Mouse (Mus musculus): ENCODE results near the gene Hs3st3b1. TPM values are rescaled to one million over a fixed set of nuclear protein-coding genes. Genes with fewer than 3 reads are reported as not detected.

Gene Hs3st3b1
- total RNA-seq, 2 experiments from 2014 or later = 1.2 to 1.3 TPM

DNA sequence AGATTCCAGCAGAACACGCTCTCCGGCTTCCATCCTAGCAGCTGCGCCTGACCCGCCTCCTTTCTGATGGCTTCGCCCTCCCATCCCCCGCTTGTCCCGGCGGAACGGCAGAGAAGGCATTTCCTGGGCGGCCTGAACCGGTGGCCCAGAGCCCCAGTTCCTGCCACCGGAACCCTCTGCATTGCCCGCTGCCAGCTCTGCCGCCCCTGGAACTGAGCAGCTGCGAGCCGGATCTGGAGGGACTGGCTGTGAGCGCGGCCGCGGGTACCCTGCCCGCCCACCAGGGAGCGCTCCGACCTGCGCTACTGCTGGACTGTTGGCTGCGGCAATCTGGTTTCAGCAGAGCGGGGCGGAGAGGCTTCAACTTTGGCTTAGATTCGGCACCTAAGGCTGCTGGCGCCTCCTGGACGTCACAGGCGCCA is 3.1 kb upstream of the Hs3st3b1 start:
- intact Hi-C loops (cut with DNase I) = loop anchor here (2.0 kb wide), 2 partner anchors 518 to 794 kb away; no protein-coding TSS in a partner anchor
- peak; percentile 70 to 73 for DNase-seq (ENCODE audit: low spot score in 2 of 2)

DNA sequence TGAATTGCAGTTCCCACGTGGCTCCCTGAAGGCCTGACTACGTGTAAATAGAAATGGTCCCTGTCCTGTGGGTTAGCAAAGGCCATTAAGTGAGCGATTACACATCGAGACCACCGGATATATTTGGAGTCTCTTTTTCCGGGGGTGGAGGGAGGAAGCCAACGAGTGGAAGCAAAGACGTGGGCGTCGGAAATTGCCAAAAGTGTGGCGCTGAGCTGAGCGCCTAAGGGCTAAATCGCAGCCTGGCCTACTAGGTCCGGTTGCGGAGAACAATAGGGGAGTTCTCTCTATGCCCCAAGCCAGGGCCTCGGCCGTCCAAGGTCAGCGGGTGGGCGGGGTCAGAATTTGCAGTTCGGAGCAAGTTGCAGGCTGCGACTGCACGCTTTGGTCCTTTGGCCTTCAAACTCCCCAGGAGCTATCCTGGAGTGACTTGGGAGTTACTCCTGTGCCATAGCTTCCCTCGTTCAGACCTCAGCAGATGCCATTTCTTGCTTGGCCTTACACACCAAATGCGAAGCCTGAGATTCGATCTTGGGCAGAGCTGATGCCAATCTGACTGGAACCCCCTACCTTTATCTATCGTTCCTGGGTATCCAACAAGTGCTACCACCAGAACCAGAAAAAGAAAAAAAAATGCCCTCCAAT is 2.3 kb upstream of the Hs3st3b1 start:
- intact Hi-C loops (cut with DNase I) = loop anchor here (2.0 to 5.0 kb wide), 4 partner anchors 153 to 1043 kb away; partner anchors contain the start of gene Cox10
- no peak for DNase-seq (ENCODE audit: low spot score in 2 of 2)

DNA sequence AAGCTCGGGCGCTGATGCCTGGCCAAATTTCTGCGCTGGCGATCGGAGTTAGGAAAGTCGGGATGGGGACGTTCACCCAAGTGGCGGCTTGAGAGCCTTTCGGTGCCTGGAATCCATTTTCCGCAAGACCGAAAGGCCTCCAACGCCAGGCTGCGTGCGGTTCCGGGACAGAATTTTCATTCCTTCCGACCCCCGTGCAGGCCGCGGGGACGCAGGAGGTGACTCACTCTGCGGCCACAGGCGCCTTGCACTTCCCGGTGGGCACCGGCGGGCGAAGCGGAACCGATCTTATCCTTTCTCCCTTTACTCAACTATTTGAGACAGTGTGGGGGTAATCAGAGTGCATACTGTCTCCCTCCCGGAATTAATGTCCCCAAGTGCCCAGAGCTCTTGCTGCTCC is 1.3 kb upstream of the Hs3st3b1 start:
- intact Hi-C loops (cut with DNase I) = loop anchor here (5.0 kb wide), 2 partner anchors 154 to 1044 kb away; partner anchors contain the start of gene Cox10
- DNase-seq (ENCODE audit: low spot score in 2 of 2) = no peak

DNA sequence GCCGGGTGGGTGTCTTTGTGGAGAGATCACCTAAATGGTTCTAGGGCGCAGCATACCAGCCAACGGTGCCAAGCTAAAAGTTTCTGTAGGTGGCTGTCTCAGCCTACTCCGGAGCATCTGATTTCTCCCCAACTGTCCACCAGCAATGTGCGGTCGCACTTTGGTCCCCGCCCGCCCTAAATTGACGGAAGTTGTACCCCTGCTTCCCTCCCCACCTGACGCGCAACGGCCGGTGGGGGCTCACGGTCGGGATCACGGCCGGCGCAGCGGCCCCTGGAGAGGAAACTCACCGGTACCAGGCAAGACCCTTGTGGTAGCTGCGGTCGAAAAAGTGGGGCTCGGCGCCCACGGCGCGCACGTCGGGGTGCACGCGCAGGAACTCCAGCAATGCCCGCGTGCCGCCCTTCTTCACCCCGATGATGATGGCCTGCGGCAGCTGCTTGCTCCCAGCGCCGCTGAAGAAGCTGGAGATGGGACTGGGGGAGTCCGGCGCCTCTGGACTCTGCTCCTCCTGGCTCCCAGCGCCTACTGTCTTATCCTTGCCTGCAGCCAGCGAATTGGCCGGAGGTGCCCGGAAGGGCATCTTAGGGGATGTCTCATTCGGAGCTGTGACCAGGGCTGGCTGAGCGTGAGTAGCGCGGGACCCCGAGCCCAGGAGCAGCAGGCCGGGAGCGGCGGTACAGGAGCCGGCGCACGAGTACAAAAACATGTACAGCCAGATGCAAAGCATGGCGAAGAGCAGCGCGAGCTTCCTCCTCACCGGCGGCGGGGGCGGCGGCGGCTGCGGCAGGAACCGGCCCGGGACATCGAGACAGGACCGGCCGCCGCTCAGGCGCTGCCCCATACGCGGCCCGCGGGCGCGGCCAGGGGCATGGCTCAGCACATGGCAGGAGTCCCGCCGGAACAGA is 792 bp downstream of the Hs3st3b1 start:
- DNase-seq (ENCODE audit: low spot score in 2 of 2) = peak in 1 of 2 experiments; percentile 13

DNA sequence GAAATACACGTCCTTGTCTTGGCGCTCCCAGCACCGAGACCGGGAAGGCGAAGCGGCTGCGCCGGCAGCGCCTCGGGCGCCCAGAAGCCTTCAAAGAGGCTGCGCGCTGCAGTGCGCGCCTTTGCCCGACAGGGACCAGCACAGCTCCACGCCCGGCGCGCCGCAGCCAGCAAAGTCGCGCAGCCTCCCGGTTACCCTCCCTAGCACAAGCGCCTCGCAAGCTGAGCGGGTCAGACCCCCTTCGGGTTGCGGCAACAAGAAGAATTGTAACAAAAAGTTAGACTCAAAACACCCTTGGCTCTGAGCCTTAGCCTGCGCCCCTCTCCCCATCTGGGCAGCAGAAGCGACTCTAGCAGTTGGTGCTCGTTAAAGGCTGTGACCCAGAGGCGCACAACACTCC is 1.6 kb downstream of the Hs3st3b1 start:
- intact Hi-C loops (cut with DNase I) = loop anchor here (2.0 to 5.0 kb wide), 3 partner anchors 157 to 1047 kb away; partner anchors contain the start of gene Cox10
- peak; percentile 73 for DNase-seq (ENCODE audit: low spot score in 2 of 2)

More for the DNA sequence above, 792 bp downstream of the Hs3st3b1 start:
- intact Hi-C loops (cut with DNase I) = loop anchor here (2.0 to 5.0 kb wide), 3 partner anchors 156 to 1046 kb away; partner anchors contain the start of gene Cox10

DNA sequence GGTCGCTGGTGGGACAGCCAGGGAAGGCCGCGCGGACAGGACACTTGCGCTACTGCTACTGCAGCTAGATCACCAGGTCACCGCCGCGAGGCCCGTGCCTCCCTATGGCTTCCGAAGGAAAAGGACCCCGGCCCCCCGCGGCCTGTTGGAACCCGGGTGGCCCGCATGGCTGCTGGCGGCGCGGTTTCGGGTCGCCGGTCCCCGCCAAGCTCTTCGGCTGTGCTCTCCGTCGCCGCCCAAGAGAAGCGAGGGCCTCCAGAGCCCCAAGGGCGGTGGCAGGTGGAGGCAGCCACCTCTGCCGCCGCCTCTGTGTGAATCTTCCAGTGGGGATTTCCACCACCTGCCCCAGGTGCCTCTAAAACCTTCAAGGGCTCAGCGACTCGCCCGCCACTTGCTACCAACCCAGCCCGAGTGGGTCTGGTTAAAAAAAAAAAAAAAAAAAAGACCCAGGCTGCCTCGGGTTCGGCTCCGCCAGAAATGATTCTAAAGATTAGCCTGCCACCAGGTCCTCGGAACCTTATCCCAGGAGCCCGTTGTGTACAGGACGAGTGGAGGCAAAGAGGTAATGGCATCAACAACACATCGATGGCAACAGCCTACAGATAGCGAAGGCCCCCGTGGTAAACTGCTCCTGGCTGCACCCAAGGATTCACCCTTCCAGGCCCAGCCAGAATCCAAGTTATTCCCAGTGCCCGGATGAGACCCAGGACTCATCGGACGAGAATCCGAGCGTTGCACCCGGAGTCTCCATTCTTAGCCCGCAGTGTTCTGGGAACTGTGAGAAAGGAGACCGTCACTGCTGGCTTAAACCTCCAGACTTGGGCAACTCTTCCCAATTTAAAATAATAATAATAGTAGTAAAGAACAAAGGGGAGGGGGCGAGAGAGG is 2.6 kb downstream of the Hs3st3b1 start:
- intact Hi-C loops (cut with DNase I) = loop anchor here (2.0 to 5.0 kb wide), 4 partner anchors 158 to 1048 kb away; partner anchors contain the start of gene Cox10

DNA sequence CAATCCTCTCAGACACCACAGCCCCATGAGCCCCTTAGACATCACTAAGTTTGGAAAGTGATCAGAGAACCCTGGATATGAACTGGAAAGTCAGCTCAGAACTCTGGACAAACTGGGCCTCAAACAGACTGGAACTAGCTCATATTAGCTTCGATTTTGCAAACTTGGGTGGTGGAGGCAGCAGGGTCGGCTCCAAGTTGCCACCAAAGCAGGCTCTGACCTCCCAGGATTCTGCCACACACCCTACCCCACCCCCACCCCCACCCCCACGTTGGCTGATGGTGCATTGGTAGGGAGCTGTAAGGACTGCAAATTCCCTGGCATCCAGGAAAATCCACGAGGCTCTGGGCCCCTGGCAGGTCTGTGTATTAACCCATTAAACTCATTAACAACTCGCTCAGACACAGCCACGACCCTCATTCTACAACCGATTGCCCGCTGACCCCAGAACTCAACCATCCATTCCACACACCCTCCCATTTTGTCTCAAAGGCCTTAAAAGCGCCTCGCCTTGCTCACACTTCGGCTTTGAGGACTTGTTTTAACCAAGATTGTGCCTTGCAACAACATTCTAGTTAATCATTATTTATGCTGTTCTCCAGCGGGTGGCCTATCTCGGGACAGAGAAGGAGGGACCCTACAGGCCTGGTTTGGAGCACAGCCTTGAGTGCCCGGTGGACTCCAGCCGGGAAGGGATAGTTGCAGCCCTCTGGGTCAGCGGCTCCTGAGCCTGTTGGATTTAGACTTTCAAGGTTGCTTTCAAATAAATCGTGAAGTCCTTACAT is 3.6 kb downstream of the Hs3st3b1 start:
- no peak for DNase-seq (ENCODE audit: low spot score in 2 of 2)
- intact Hi-C loops (cut with DNase I) = loop anchor here (5.0 kb wide), 1 partner anchor 979 kb away; no protein-coding TSS in a partner anchor

More for the DNA sequence above, 2.6 kb downstream of the Hs3st3b1 start:
- DNase-seq (ENCODE audit: low spot score in 2 of 2) = no peak

DNA sequence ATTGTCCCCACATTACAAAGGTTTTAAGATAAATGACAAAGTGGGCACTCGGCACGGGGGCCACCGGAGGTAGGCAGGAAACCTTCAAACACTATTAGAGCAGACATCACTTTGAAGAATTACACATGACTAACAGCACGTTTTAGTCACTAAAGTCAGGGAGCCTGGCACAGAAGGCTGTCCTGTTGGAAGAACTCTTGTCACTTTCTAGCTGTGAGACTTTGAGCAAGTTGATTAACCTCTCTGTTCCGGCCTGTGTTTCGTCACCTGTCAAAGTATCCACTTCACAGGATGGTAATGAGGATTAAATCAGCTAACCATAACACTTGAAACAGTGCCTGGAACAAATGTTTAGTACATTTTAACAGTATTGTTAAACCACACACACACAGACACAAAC is 4.5 kb downstream of the Hs3st3b1 start:
- intact Hi-C loops (cut with DNase I) = loop anchor here (5.0 kb wide), 1 partner anchor 980 kb away; no protein-coding TSS in a partner anchor
- no peak for DNase-seq (ENCODE audit: low spot score in 2 of 2)

DNA sequence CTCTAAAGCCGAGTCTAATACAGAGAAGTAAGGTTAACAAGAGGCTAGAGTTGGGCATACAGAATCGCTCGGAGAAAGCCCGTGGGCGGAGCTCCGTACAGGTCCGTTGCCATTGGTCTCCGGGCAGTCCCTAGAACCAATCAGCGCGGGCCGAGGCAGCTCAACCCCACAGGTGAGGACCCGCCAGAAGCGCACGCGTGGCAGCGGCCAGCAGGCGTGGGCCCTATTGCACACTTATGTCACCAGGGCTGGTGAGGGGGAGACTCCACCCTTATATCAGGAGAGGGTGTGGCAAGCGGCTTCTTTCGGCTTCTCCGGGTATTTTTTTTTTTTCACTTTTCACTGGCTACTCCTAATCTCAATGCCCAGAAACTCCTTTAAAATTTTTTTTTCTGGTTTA is 7.7 kb downstream of the Hs3st3b1 start:
- peak; percentile 63 to 76 for DNase-seq (ENCODE audit: low spot score in 2 of 2)
- intact Hi-C loops (cut with DNase I) = no loop called here

DNA sequence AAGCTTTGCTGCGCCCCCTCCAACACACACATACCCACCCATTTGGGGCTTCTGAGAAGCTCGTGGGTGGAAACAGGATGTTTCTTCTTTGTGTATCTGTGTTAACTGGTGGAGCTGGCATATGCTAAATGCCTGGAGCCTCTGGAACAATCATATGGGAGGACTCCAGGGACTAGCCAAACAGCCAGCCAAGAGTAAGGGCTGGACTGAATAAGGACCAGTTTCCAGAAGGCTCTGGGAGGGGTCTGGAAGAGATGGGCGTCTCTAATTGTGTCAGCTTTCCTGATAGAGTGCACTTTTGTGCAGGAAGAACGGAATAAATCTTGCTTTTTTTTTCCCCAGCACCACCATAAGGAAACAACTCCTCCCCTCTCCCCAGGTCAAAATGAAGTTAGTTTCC is 8.2 kb downstream of the Hs3st3b1 start:
- DNase-seq (ENCODE audit: low spot score in 2 of 2) = no peak
- intact Hi-C loops (cut with DNase I) = no loop called here

DNA sequence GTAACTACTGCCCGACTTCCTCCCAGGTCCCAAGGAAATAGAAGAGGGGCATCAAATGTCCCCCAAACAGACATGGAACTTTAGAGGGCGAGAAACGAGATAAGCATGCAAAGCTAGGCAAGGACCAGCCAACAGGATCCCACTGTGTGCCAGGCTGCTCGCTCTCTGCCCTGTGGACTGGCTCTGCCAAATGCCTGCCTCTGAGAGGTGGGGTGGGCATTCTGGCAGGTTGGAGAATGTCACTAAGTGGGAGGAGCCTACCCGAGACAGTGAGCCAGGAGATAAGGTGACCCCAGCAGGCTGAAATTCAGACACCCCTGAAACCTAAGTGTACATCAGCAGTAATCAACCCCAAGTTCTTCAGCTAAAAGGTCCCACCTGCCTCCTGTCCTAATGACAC is 11.1 kb downstream of the Hs3st3b1 start:
- intact Hi-C loops (cut with DNase I) = no loop called here

DNA sequence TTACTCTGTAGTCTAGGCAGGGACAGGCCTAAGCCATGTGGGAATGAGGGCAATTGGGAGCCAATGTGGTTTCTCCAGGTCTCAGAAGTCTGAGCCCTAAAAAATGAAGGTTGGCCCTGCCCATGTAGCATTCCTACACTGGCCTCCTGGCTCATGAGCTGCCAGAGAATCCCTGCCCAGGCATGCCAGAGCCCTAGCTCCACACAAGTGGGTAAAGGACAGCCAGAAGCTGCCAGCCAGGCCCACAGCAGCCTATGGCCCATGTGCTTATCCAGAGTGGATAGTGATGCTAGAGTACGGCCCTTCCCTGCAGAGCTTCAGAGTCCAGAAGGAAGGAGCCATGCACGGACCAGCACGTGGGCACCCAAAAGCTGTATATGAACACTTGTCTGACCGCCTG is 12.1 kb downstream of the Hs3st3b1 start:
- no peak for DNase-seq (ENCODE audit: low spot score in 2 of 2)

More for the DNA sequence above, 11.1 kb downstream of the Hs3st3b1 start:
- DNase-seq (ENCODE audit: low spot score in 2 of 2) = no peak

DNA sequence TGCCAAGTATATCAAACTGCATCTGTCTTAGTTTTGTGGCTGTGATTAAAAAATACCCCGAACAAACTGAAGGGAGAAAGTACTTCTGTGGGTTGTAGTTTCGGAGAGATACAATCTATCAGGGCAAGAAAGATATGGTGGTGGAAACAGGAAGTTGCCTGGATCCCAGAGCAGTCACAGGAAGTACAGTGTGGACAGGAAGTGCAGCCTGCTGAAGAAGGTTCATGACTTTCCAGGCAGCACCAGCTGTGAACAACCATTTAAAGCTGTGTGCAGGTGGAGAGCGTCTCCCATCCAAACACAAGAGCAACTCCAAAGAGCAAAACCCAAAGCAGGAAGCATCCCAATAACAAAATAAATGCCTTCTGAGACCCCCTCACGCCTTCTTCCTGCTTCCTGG is 13.6 kb downstream of the Hs3st3b1 start:
- no peak for DNase-seq (ENCODE audit: low spot score in 2 of 2)
- intact Hi-C loops (cut with DNase I) = no loop called here

More for the DNA sequence above, 12.1 kb downstream of the Hs3st3b1 start:
- intact Hi-C loops (cut with DNase I) = no loop called here

DNA sequence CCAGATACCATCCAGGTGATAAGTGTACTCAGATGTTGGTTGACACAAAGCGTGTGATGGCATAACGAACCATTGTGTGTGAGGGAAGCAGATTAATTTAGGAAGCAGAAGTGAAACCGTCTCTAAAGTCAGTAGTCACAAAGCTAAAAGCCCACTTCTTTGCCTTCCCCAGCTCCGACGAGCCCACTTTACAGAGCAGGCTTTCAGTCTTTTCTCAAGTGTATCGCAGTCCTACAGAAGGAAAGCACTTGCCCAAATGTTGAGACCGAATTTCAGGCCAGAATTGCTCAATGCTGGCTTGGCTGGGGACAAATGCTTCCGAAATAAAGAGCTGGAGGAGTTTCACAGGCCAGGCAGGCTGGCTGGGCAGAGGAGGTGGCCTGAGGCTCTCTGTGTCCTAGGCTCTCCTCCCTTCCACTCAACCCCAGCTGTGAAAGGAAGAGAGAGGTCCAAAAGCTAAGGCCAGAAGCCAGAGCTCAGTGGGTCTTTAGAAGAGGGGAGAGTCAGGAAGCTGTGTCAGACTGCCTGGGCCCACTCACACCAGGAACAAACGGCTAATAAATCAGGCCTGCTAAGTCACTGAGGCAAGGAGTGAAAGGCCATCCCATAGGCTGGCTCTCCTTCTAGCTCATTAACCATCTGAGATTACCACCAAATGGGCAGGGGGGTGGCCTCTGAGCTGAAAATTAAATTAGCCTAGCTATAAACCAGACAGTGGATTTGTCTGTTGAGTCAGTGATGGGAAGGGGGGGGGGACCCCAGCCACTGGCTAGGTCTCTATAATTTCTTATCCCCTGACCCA is 15.3 kb downstream of the Hs3st3b1 start:
- no peak for DNase-seq (ENCODE audit: low spot score in 2 of 2)

DNA sequence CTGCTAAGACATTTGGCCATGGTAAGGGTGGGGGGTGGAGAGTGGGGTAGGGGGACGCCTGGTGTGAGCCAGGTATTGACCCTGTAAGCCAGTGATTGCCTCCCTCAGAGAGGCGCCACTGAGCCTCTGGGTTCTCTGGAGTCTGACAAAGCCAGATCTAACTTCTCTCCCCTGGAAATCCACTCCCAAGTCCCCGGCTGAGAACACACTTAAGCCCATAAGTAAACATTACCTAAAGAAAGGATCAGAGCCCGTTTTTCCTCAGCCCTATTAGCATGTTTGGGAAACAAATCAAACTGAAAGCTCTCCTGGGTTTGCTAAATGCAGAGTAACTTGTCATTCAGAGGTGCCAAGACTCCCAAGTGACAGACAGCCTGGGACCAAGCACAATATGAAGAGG is 17.3 kb downstream of the Hs3st3b1 start:
- intact Hi-C loops (cut with DNase I) = no loop called here
- DNase-seq (ENCODE audit: low spot score in 2 of 2) = no peak

More for the DNA sequence above, 15.3 kb downstream of the Hs3st3b1 start:
- intact Hi-C loops (cut with DNase I) = no loop called here

DNA sequence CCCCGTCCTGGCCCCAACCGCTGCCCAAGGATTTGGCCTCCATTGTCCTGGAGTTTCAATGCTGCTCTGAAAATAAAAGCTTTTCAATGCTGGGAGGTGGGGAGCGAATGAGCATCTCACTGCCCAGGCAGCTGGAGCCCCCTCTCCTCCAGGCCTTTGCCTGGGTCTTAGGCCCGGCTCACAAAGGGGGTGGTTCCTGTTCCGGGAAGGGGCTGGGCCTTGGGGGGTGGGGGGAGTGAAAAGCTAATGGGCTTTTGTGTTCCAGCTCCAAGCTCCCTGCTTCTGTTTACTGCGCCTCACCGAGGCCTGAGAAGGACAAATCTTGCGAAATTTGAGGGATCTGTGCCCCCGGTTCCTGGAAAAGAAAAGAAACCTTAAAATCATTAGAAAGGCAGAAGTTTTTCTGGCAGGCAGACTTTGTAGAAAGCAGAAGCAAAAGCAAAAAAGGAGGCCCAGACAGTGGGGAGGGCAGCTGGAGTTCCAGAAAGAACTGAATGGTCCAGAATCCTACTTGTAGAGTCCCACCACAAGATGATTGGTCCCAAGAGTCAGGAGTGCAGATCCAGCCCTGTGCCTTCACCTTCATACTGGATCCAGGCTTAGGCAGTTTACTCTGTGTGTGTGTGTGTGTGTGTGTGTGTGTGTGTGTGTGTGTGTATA is 23.5 kb downstream of the Hs3st3b1 start:
- no peak for DNase-seq (ENCODE audit: low spot score in 2 of 2)
- intact Hi-C loops (cut with DNase I) = no loop called here

DNA sequence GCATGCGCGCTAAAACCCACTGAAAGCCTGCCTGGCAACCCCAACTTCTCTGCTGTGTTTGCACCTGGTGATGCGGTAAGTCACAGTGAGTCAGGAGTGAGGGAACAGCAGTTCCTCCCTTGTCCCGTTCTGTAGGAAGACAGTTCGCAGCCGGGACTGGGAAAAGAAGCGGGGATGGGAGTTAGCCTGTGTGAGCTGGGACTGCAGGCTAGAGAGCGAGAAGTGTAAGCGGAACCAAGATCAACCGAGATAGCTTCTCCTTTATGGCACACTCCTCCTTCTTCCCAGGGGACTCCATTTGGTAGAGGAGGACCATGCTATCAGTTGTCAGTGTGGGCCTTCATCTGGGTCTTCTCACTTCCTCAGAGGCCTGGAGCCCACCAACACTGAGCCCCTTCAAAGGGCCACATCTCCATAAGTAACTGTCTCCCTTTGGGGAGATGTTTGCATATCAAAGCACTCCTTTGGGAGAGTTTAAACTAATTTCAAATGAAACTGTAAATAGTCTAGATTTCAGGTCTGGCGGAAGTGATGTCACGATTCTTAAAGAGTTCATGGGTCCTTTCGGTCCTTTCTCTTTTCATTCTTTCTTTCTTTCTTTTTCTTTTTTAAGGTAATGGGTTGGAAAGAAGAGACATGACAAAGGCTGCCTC is 24.1 kb downstream of the Hs3st3b1 start:
- DNase-seq (ENCODE audit: low spot score in 2 of 2) = no peak
- intact Hi-C loops (cut with DNase I) = no loop called here
